Mouse (Mus musculus) stomach, postnatal 0 days (tissue): ENCODE measurements around the gene Grin3a. TPM values are rescaled to one million over a fixed set of nuclear protein-coding genes. Genes with fewer than 3 reads are reported as not detected.
"Not testable (repeated sequence)": the region's sequence is repeated elsewhere in the genome, so short reads cannot be mapped to it uniquely, and the experiment has no call there.

Experiments
- ATAC-seq: fragments of 200-750 bp; cut with Nextera tagmentation; 2 replicates; pipeline ENCODE4 v1.8.0; 2017; ENCODE audit not compliant: low FRiP score, low TSS enrichment
- DNase-seq: peaks from one replicate; pipeline ENCODE4 v3.0.0-alpha.2; 2016; ENCODE audit warnings: low spot score
- H3K27ac ChIP-seq: fragments of 300-500 bp; sonication (generic); replicated peaks from 2 replicates; pipeline ENCODE4 v1.5.1; 2014; ENCODE audit warnings: mild to moderate bottlenecking, control low read depth
- H3K27me3 ChIP-seq: fragments of 300-500 bp; sonication (generic); 2 replicates; pipeline ENCODE4 v1.6.1; 2014; ENCODE audit warnings: low read length; ENCODE audit not compliant: control insufficient read depth, insufficient read depth
- H3K36me3 ChIP-seq: fragments of 300-500 bp; sonication (generic); 2 replicates; pipeline ENCODE4 v1.6.1; 2014; ENCODE audit warnings: low read length, mixed read lengths; ENCODE audit not compliant: control insufficient read depth, insufficient read depth
- H3K4me1 ChIP-seq: fragments of 300-500 bp; sonication (generic); replicated peaks from 2 replicates; pipeline ENCODE4 v1.6.1; 2014; ENCODE audit warnings: antibody characterized with exemption; ENCODE audit not compliant: control insufficient read depth, insufficient read depth
- H3K4me2 ChIP-seq: fragments of 300-500 bp; sonication (generic); replicated peaks from 2 replicates; pipeline ENCODE4 v1.6.1; 2014; ENCODE audit warnings: low read depth, mild to moderate bottlenecking, control low read depth, moderate library complexity
- H3K4me3 ChIP-seq: fragments of 300-500 bp; sonication (generic); 2 replicates; pipeline ENCODE4 v1.5.1; 2014; ENCODE audit warnings: low read depth, low read length, control low read depth
- H3K9ac ChIP-seq: fragments of 300-500 bp; sonication (generic); 2 replicates; pipeline ENCODE4 v1.6.1; 2014; ENCODE audit warnings: mild to moderate bottlenecking, low read length, control low read depth, mixed read lengths
- H3K9me3 ChIP-seq: fragments of 300-500 bp; sonication (generic); 2 replicates; pipeline ENCODE4 v1.6.1; 2016; ENCODE audit warnings: low read length; ENCODE audit not compliant: control insufficient read depth
- CTCF ChIP-seq: IDR thresholded peaks from 2 replicates; pipeline ENCODE4 v1.5.1; 2016; ENCODE audit warnings: antibody characterized with exemption, low read depth, mild to moderate bottlenecking, moderate library complexity
- EP300 ChIP-seq: optimal IDR thresholded peaks from 2 replicates; pipeline ENCODE3; 2016; ENCODE audit warnings: antibody characterized with exemption
- WGBS: fragments of 180-500 bp; shearing (Covaris S2); extraction: QIAGEN DNeasy Blood & Tissue Kit; methylation state at CpG from one replicate; pipeline ENCODE4 v1.1.7; 2014; 5-methylcytosine and 5-hydroxymethylcytosine counted together
- polyA plus RNA-seq: library from polyadenylated mRNA; unstranded; fragments of >200 nt; fragmentation: Nextera tagmentation; extraction: Ambion mirVana; gene quantifications from 2 replicates; pipeline ENCODE4 v1.2.1, GENCODE M21; 2015

The Grin3a gene
- polyA plus RNA-seq, 1 experiment from 2014 or later: 0.46 TPM

- no peak for TF ChIP-seq EP300
- TF ChIP-seq CTCF: no peak
- H3K4me1 ChIP-seq: no peaks in the 10 kb centered on the region
- H3K9ac ChIP-seq: no peak overlapping the region
- WGBS: 33% methylated on average over 2 of the region's 2 CpGs
- DNase-seq: no peak
- no peaks in the 10 kb centered on the region for H3K9me3 ChIP-seq
- no peak overlapping the region for H3K4me2 ChIP-seq
- H3K27ac ChIP-seq: no peak overlapping the region
- no peaks in the 10 kb centered on the region for H3K27me3 ChIP-seq
- peak; percentile 74; the same call in 1 of the 2 replicates for ATAC-seq
- H3K4me3 ChIP-seq: no peak overlapping the region
- H3K36me3 ChIP-seq: no peaks in the 10 kb centered on the region
These were observed 223.3 kb downstream of the Grin3a start for GRCm38 (mm10) chr4:49622272-49622671.

- not testable (repeated sequence) for ATAC-seq, H3K4me1 ChIP-seq, H3K4me2 ChIP-seq, H3K27ac ChIP-seq, H3K9me3 ChIP-seq, H3K36me3 ChIP-seq, DNase-seq, H3K9ac ChIP-seq, H3K4me3 ChIP-seq, H3K27me3 ChIP-seq
- WGBS: 89% methylated on average over 7 of the region's 7 CpGs
These were observed 225.7 kb downstream of the Grin3a start for GRCm38 (mm10) chr4:49619861-49620260.

DNA sequence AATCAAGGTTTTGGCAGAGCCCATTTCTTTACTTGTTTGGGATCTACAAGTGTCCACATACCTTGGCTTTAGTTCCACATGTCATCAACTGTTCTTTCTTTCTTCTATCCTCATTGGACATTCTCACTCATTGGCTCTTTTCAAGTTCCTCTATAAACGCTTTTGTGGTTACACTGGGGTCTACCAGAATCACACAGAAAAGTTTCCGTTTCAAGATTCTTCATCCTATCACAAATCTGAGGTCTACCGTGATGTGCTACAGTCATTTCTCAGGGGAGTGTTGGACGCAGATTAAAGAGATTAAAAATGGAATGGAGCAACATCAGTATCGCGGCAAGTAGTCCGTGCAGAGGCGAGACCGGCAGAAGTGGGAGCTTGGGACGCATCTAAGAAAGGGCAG lies 228.6 kb downstream of the Grin3a start:
- ATAC-seq: no peak
- no peaks in the 10 kb centered on the region for H3K36me3 ChIP-seq
- no peak overlapping the region for H3K4me2 ChIP-seq
- no peak overlapping the region for H3K4me3 ChIP-seq
- no peak for DNase-seq
- WGBS: 92% methylated on average over 10 of the region's 10 CpGs
- H3K9ac ChIP-seq: no peak overlapping the region
- no peaks in the 10 kb centered on the region for H3K4me1 ChIP-seq
- no peaks in the 10 kb centered on the region for H3K9me3 ChIP-seq
- TF ChIP-seq CTCF (no peak), EP300 (no peak)
- H3K27me3 ChIP-seq: no peaks in the 10 kb centered on the region
- no peak overlapping the region for H3K27ac ChIP-seq

Other genes with a start within 250 kb of the Grin3a start
- gene Tmem246, start 247.9 kb downstream of the Grin3a start, polyA plus RNA-seq: 62.6 and 70.0 TPM in 2 replicates
- gene Rnf20, start 213.7 kb downstream of the Grin3a start, polyA plus RNA-seq: 14.3 and 17.4 TPM in 2 replicates
- 0.05 TPM in 1 of 2 replicates, not detected in the other for gene Ppp3r2, start 163.7 kb downstream of the Grin3a start, polyA plus RNA-seq